Mouse (Mus musculus): ENCODE data around the gene Csrp3.

DNA sequence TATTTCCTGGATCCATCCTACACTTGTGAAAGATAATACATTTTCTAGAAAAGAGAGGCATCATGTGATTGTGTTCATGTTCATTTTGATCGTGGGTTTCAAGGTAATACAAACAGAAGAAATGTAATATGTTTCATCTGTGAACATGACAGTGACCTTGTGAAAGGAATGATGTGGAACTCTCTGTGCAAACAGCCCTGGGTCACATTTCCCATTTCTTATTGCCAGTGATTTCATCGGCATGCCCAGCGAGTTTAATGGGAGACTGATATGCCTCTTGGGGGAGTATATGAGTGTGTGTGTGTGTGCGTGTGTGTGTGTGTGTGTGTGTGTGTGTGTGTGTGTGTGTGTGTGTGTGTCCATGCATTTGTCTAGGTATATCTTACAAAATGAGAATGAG is 6.3 kb downstream of the Csrp3 start:
- TF ChIP-seq CTCF (IDR thresholded peaks at IDR 0.05; ENCODE audit: low read depth) (no peak), EP300 (IDR thresholded peaks at IDR 0.05; ENCODE audit: low read depth) (no peak)
